Mouse (Mus musculus): ENCODE data around the gene Ndufs5.

DNA sequence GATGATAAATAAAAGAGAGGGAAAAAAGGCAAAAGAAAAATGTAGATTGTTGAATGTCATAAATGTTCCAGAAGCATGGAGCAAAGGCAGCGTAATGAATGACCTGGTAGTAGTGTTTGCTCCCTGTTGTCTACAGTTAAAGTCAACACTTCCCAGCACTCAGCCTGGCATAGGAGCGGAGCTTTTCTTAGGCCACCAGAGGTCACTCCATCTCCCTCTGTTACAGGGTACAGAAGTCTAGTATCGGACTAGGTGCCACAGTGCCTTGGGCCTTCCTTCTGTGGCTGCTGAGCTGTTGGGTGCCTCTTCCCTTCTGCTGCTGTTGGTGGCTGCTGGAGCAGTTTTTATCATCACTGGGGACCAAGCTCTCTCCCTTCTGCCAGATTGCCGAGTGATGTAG is 40.3 kb upstream of the Ndufs5 start:
- TF ChIP-seq POLR2A (IDR thresholded peaks at IDR 0.05; ENCODE audit: insufficient read length, low read depth) (no peak), MYOG (IDR thresholded peaks at IDR 0.05; ENCODE audit: control insufficient read depth in 1 of 3, insufficient read depth in 1 of 3, insufficient read length in 2 of 3, low read depth in 2 of 3) (no peak), MYOD1 (IDR thresholded peaks at IDR 0.05; ENCODE audit: control insufficient read depth in 1 of 3, insufficient read length in 2 of 3, low read depth in 2 of 3) (no peak), TCF12 (IDR thresholded peaks at IDR 0.05; ENCODE audit: insufficient read depth, poor library complexity, severe bottlenecking) (no peak), USF1 (IDR thresholded peaks at IDR 0.05; ENCODE audit: low read depth) (no peak), MAX (IDR thresholded peaks at IDR 0.05; ENCODE audit: low read depth) (no peak), CEBPB (IDR thresholded peaks at IDR 0.05; ENCODE audit: insufficient read depth, poor library complexity, severe bottlenecking) (no peak), TCF3 (IDR thresholded peaks at IDR 0.05; ENCODE audit: insufficient read length, low read depth) (no peak), E2F4 (IDR thresholded peaks at IDR 0.05; ENCODE audit: insufficient read depth) (no peak), SRF (IDR thresholded peaks at IDR 0.05; ENCODE audit: control insufficient read depth, insufficient read length, low read depth) (no peak), POLR2AphosphoS2 (IDR thresholded peaks at IDR 0.05; ENCODE audit: insufficient read length, low read depth) (no peak), REST (IDR thresholded peaks at IDR 0.05; ENCODE audit: insufficient read depth, insufficient read length) (no peak)

Measured in myocyte (in vitro differentiated cells).